Mouse (Mus musculus) lung, adult 2 months (tissue): Measurements from ENCODE around the gene Espl1.

Experiments used
- CTCF ChIP-seq: fragments of 200-500 bp; IDR thresholded peaks from 2 replicates; pipeline ENCODE4 v1.5.1; 2011; ENCODE audit warnings: mild to moderate bottlenecking, low read length, control low read depth; ENCODE audit not compliant: insufficient read depth
- POLR2A ChIP-seq: fragments of 200-500 bp; IDR thresholded peaks from 2 replicates; pipeline ENCODE4 v1.6.1; 2011; ENCODE audit warnings: low read depth, mild to moderate bottlenecking, control low read depth, low read length, borderline replicate concordance; ENCODE audit errors: extremely low read depth

DNA sequence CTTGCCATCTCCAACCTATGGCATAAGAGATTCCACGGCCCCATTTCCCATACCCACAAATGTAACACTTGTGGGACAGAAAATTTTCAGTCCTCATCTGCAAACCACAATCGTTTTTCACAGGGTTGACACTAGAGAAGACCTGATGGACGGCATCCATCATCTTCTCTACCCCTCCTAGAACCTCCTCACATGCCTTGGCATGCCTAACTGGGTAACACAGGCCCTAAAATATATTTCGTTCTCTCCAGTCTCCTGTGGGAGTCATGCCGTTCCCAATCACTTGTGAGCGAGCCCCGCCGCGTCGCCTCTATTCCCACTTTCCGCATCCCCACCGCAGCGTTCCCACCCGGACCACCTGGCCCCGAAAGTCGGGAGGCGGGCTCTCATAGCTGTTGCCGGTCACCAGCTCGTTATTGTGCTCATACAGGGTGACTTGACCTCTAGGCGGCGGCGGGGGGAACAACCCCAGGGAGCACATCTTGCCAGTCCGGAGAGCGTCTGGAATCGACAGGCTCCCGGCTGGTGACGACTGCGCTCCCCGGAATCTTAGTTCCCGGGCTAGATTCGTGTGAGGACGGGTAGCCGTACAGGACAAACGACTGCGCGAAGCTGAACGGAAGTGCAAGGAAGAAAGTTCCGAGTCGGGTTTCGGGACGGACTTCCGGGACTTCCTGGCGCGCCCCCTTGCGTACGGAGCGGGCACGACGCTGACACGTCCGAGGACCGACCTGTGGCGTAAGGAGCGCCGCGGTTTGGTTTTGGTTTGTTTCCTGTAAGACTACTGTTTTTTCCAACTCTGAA, 54.3 kb downstream of the Espl1 start, which contains the start of gene Aaas:
- TF ChIP-seq CTCF (peak; percentile 66), POLR2A (peak; percentile 91)
